Mouse (Mus musculus): ENCODE data around the gene Chil5. TPM values are rescaled to one million over a fixed set of nuclear protein-coding genes. Genes with fewer than 3 reads are reported as not detected.
A peak's percentile ranks its signal among the peaks of the same experiment; 100 is the strongest.
"Not testable (repeated sequence)": the region's sequence is repeated elsewhere in the genome, so short reads cannot be mapped to it uniquely, and the experiment has no call there.

Gene Chil5
- total RNA-seq, 1 experiment: not detected

GRCm38 (mm10) chr3:106051896-106052295, 19.3 kb upstream of the Chil5 start:
- in situ Hi-C loops (cut with MboI; ENCODE audit: low sequenced_read_pairs in 2 of 2, unreplicated experiment in 2 of 2): no loop called here

GRCm38 (mm10) chr3:106040306-106040705, 7.7 kb upstream of the Chil5 start:
- no peak for DNase-seq (ENCODE audit: low read depth, low spot score)
- Histone ChIP-seq H3K4me1 (ENCODE audit: control insufficient read depth in 2 of 2, insufficient read depth in 2 of 2, low read length in 2 of 2, poor library complexity in 1 of 2) (no peaks in the 10 kb centered on the region), H3K27ac (ENCODE audit: insufficient read depth, low read depth, low read length, poor library complexity, severe bottlenecking) (no peak overlapping the region), H3K9me3 (ENCODE audit: control insufficient read depth, insufficient read depth, low read depth, low read length) (no peaks in the 10 kb centered on the region), H3K4me3 (ENCODE audit: insufficient read depth in 1 of 2, low read depth in 1 of 2, low read length in 2 of 2, poor library complexity in 1 of 2, severe bottlenecking in 1 of 2) (no peak overlapping the region), H3K9ac (ENCODE audit: insufficient read depth, low read depth, low read length, poor library complexity, severe bottlenecking) (no peak overlapping the region), H3K36me3 (ENCODE audit: control insufficient read depth, insufficient read depth, low read length, poor library complexity, severe bottlenecking) (no peaks in the 10 kb centered on the region)
- no peak for TF ChIP-seq ZNF384 (IDR thresholded peaks at IDR 0.05; ENCODE audit: low read depth, low read length)
- TF ChIP-seq MAFK (IDR thresholded peaks at IDR 0.05; ENCODE audit: insufficient read depth, low read depth, low read length): no peak
- no peak for TF ChIP-seq HCFC1 (IDR thresholded peaks at IDR 0.05; ENCODE audit: borderline replicate concordance, insufficient read depth, low read length)
- TF ChIP-seq CHD2 (IDR thresholded peaks at IDR 0.05; ENCODE audit: low read depth, low read length): no peak
- TF ChIP-seq ZC3H11A (IDR thresholded peaks at IDR 0.05; ENCODE audit: borderline replicate concordance, low read depth, low read length): no peak
- in situ Hi-C loops (cut with MboI; ENCODE audit: low sequenced_read_pairs in 2 of 2, unreplicated experiment in 2 of 2): no loop called here

More at GRCm38 (mm10) chr3:106051896-106052295, 19.3 kb upstream of the Chil5 start:
- H3K36me3 ChIP-seq (ENCODE audit: control insufficient read depth, insufficient read depth, low read length, poor library complexity, severe bottlenecking): no peaks in the 10 kb centered on the region
- peak; percentile 33 for DNase-seq (ENCODE audit: low read depth, low spot score)
- no peaks in the 10 kb centered on the region for H3K9me3 ChIP-seq (ENCODE audit: control insufficient read depth, insufficient read depth, low read depth, low read length)
- H3K4me3 ChIP-seq (ENCODE audit: insufficient read depth in 1 of 2, low read depth in 1 of 2, low read length in 2 of 2, poor library complexity in 1 of 2, severe bottlenecking in 1 of 2): peak overlapping the region; percentile 66 to 68
- peak overlapping the region; percentile 55 for H3K9ac ChIP-seq (ENCODE audit: insufficient read depth, low read depth, low read length, poor library complexity, severe bottlenecking)
- no peak overlapping the region for H3K27ac ChIP-seq (ENCODE audit: insufficient read depth, low read depth, low read length, poor library complexity, severe bottlenecking)
- TF ChIP-seq CHD2 (IDR thresholded peaks at IDR 0.05; ENCODE audit: low read depth, low read length): no peak
- TF ChIP-seq HCFC1 (IDR thresholded peaks at IDR 0.05; ENCODE audit: borderline replicate concordance, insufficient read depth, low read length): no peak
- no peak for TF ChIP-seq MAFK (IDR thresholded peaks at IDR 0.05; ENCODE audit: insufficient read depth, low read depth, low read length)
- TF ChIP-seq ZNF384 (IDR thresholded peaks at IDR 0.05; ENCODE audit: low read depth, low read length): no peak
- no peak for TF ChIP-seq ZC3H11A (IDR thresholded peaks at IDR 0.05; ENCODE audit: borderline replicate concordance, low read depth, low read length)
- no peaks in the 10 kb centered on the region for H3K4me1 ChIP-seq (ENCODE audit: control insufficient read depth in 2 of 2, insufficient read depth in 2 of 2, low read length in 2 of 2, poor library complexity in 1 of 2)

- in situ Hi-C loops (cut with MboI; ENCODE audit: low sequenced_read_pairs in 2 of 2, unreplicated experiment in 2 of 2): no loop called here
- H3K4me3 ChIP-seq (ENCODE audit: insufficient read depth in 1 of 2, low read depth in 1 of 2, low read length in 2 of 2, poor library complexity in 1 of 2, severe bottlenecking in 1 of 2): no peak overlapping the region
Measured at GRCm38 (mm10) chr3:106024135-106024534, 8.5 kb downstream of the Chil5 start.

GRCm38 (mm10) chr3:106021840-106022239, 10.8 kb downstream of the Chil5 start:
- Histone ChIP-seq H3K4me1 (ENCODE audit: control insufficient read depth in 2 of 2, insufficient read depth in 2 of 2, low read length in 2 of 2, poor library complexity in 1 of 2) (no peaks in the 10 kb centered on the region), H3K27ac (ENCODE audit: insufficient read depth, low read depth, low read length, poor library complexity, severe bottlenecking) (no peak overlapping the region), H3K9me3 (ENCODE audit: control insufficient read depth, insufficient read depth, low read depth, low read length) (no peaks in the 10 kb centered on the region), H3K4me3 (ENCODE audit: insufficient read depth in 1 of 2, low read depth in 1 of 2, low read length in 2 of 2, poor library complexity in 1 of 2, severe bottlenecking in 1 of 2) (no peak overlapping the region), H3K36me3 (ENCODE audit: control insufficient read depth, insufficient read depth, low read length, poor library complexity, severe bottlenecking) (no peaks in the 10 kb centered on the region), H3K9ac (ENCODE audit: insufficient read depth, low read depth, low read length, poor library complexity, severe bottlenecking) (no peak overlapping the region)
- TF ChIP-seq ZC3H11A (IDR thresholded peaks at IDR 0.05; ENCODE audit: borderline replicate concordance, low read depth, low read length) (no peak), CHD2 (IDR thresholded peaks at IDR 0.05; ENCODE audit: low read depth, low read length) (no peak), ZNF384 (IDR thresholded peaks at IDR 0.05; ENCODE audit: low read depth, low read length) (no peak), MAFK (IDR thresholded peaks at IDR 0.05; ENCODE audit: insufficient read depth, low read depth, low read length) (no peak), HCFC1 (IDR thresholded peaks at IDR 0.05; ENCODE audit: borderline replicate concordance, insufficient read depth, low read length) (no peak)
- no peak for DNase-seq (ENCODE audit: low read depth, low spot score)
- in situ Hi-C loops (cut with MboI; ENCODE audit: low sequenced_read_pairs in 2 of 2, unreplicated experiment in 2 of 2): no loop called here

More at GRCm38 (mm10) chr3:106024135-106024534, 8.5 kb downstream of the Chil5 start:
- Histone ChIP-seq H3K36me3 (ENCODE audit: control insufficient read depth, insufficient read depth, low read length, poor library complexity, severe bottlenecking) (no peaks in the 10 kb centered on the region), H3K27ac (ENCODE audit: insufficient read depth, low read depth, low read length, poor library complexity, severe bottlenecking) (no peak overlapping the region), H3K4me1 (ENCODE audit: control insufficient read depth in 2 of 2, insufficient read depth in 2 of 2, low read length in 2 of 2, poor library complexity in 1 of 2) (no peaks in the 10 kb centered on the region), H3K9me3 (ENCODE audit: control insufficient read depth, insufficient read depth, low read depth, low read length) (no peaks in the 10 kb centered on the region), H3K9ac (ENCODE audit: insufficient read depth, low read depth, low read length, poor library complexity, severe bottlenecking) (no peak overlapping the region)
- no peak for TF ChIP-seq ZNF384 (IDR thresholded peaks at IDR 0.05; ENCODE audit: low read depth, low read length)
- TF ChIP-seq HCFC1 (IDR thresholded peaks at IDR 0.05; ENCODE audit: borderline replicate concordance, insufficient read depth, low read length): no peak
- no peak for TF ChIP-seq MAFK (IDR thresholded peaks at IDR 0.05; ENCODE audit: insufficient read depth, low read depth, low read length)
- no peak for TF ChIP-seq CHD2 (IDR thresholded peaks at IDR 0.05; ENCODE audit: low read depth, low read length)
- no peak for TF ChIP-seq ZC3H11A (IDR thresholded peaks at IDR 0.05; ENCODE audit: borderline replicate concordance, low read depth, low read length)
- DNase-seq (ENCODE audit: low read depth, low spot score): no peak

GRCm38 (mm10) chr3:106014546-106014945, 18.1 kb downstream of the Chil5 start, which contains the start of gene Pifo:
Pifo (minus strand) TSS chr3:106014646.
- Histone ChIP-seq H3K36me3 (ENCODE audit: control insufficient read depth, insufficient read depth, low read length, poor library complexity, severe bottlenecking) (no peaks in the 10 kb centered on the region), H3K9ac (ENCODE audit: insufficient read depth, low read depth, low read length, poor library complexity, severe bottlenecking) (no peak within 1 kb of the TSS), H3K9me3 (ENCODE audit: control insufficient read depth, insufficient read depth, low read depth, low read length) (no peaks in the 10 kb centered on the region), H3K27ac (ENCODE audit: insufficient read depth, low read depth, low read length, poor library complexity, severe bottlenecking) (no peak within 1 kb of the TSS), H3K4me1 (ENCODE audit: control insufficient read depth in 2 of 2, insufficient read depth in 2 of 2, low read length in 2 of 2, poor library complexity in 1 of 2) (no peaks in the 10 kb centered on the region), H3K4me3 (ENCODE audit: insufficient read depth in 1 of 2, low read depth in 1 of 2, low read length in 2 of 2, poor library complexity in 1 of 2, severe bottlenecking in 1 of 2) (no peak within 1 kb of the TSS)
- in situ Hi-C loops (cut with MboI; ENCODE audit: low sequenced_read_pairs in 2 of 2, unreplicated experiment in 2 of 2): no loop called here
- no peak for DNase-seq (ENCODE audit: low read depth, low spot score)
- TF ChIP-seq CHD2 (IDR thresholded peaks at IDR 0.05; ENCODE audit: low read depth, low read length) (no peak), MAFK (IDR thresholded peaks at IDR 0.05; ENCODE audit: insufficient read depth, low read depth, low read length) (no peak), ZC3H11A (IDR thresholded peaks at IDR 0.05; ENCODE audit: borderline replicate concordance, low read depth, low read length) (no peak), ZNF384 (IDR thresholded peaks at IDR 0.05; ENCODE audit: low read depth, low read length) (no peak), HCFC1 (IDR thresholded peaks at IDR 0.05; ENCODE audit: borderline replicate concordance, insufficient read depth, low read length) (no peak)

- H3K4me1 ChIP-seq (ENCODE audit: control insufficient read depth in 2 of 2, insufficient read depth in 2 of 2, low read length in 2 of 2, poor library complexity in 1 of 2); H3K4me3 ChIP-seq (ENCODE audit: insufficient read depth in 1 of 2, low read depth in 1 of 2, low read length in 2 of 2, poor library complexity in 1 of 2, severe bottlenecking in 1 of 2); H3K9ac ChIP-seq (ENCODE audit: insufficient read depth, low read depth, low read length, poor library complexity, severe bottlenecking); H3K9me3 ChIP-seq (ENCODE audit: control insufficient read depth, insufficient read depth, low read depth, low read length); in situ Hi-C loops (cut with MboI; ENCODE audit: low sequenced_read_pairs in 2 of 2, unreplicated experiment in 2 of 2); DNase-seq (ENCODE audit: low read depth, low spot score); H3K36me3 ChIP-seq (ENCODE audit: control insufficient read depth, insufficient read depth, low read length, poor library complexity, severe bottlenecking); H3K27ac ChIP-seq (ENCODE audit: insufficient read depth, low read depth, low read length, poor library complexity, severe bottlenecking): not testable (repeated sequence)
Measured at GRCm38 (mm10) chr3:106003360-106003759, 29.3 kb downstream of the Chil5 start.
